Mouse (Mus musculus): ENCODE measurements at regions not wholly inside any gene's neighbourhood (a gene's known extent, or its start where the extent isn't known, plus 50 kb on each side); places are given as distances from the start of the nearest gene placed in this dataset.

- TF ChIP-seq GATA1 (IDR thresholded peaks at IDR 0.05; ENCODE audit: borderline replicate concordance, low read length) = no peak
- TF ChIP-seq FLI1 (IDR thresholded peaks at IDR 0.05; ENCODE audit: low read length) = no peak
Measured at GRCm38 (mm10) chr2:117003976-117004375, 117.2 kb upstream of the Spred1 start.

All from megakaryocyte, embryonic 14.5 days (primary cell).